Mouse (Mus musculus): Measurements from ENCODE around the gene Cbarp. TPM values are rescaled to one million over a fixed set of nuclear protein-coding genes. Genes with fewer than 3 reads are reported as not detected.
A peak's percentile ranks its signal among the peaks of the same experiment; 100 is the strongest.

The Cbarp gene
- total and polyA plus RNA-seq, 3 experiments = 0.19 to 2.4 (median 2.3) TPM

DNA sequence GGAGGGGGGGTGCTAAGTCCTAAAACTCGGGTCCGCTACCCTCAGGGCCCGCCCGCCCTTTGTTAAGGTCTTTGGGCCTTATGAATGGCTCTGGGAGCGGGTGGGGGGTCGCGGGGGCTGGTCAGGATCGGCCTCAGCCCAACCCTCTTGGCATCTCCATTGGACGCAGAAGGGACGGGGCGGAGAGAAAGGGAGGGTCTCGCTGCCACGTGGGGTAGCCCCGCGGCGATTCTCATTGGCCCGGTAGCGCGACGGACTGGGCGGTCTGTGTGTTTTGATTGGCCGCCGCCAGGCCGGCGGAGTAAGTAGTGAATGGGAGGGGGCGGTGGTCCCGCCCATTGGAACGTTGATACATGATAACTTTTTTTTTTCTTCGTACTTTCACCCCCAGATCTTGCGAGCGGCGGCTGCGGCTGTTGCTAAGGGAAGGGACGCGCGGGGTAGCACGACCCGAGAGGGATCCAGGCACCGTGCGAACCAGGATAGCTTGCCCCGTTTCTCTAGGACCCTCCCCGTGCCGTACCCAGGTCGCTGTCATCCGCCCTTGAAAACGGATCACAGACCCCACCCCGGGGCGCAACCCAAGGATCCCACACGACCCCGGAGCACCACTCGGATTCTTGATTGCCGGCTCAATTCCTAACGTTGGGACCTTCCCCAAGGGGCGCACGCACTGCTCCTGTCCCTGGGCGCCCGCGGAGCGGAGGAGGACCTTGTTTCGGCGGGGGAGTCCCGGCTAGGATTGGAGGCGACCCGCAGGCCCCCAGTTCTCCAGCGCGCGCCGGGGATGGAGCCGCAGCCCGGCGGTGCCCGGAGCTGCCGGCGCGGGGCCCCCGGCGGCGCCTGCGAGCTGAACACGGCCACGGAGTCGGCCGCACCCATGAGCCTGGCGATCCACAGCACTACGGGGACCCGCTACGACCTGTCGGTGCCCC is 8.9 kb upstream of the Cbarp start:
- Histone ChIP-seq H3K4me2 (ENCODE audit: insufficient read depth, low read depth, poor library complexity, severe bottlenecking) (peak overlapping the region; percentile 18), H3K9me3 (replicated peaks; ENCODE audit: low read length) (no peaks in the 10 kb centered on the region), H3K9ac (ENCODE audit: insufficient read depth, low read depth) (peak overlapping the region; percentile 95), H3K4me3 (replicated peaks in 1 of 3; ENCODE audit: low read depth in 2 of 3, low read length in 2 of 3, poor library complexity in 1 of 3) (peak overlapping the region; percentile 81 to 91 (median 82)), H3K79me2 (replicated peaks; ENCODE audit: control insufficient read depth, extremely low read depth, insufficient read depth, poor library complexity, severe bottlenecking) (peaks cover 15% of the 10 kb centered on the region), H3K36me3 (replicated peaks in 1 of 2; ENCODE audit: control insufficient read depth in 1 of 2, insufficient read depth in 1 of 2, low read length in 1 of 2) (peaks cover 35 to 49% of the 10 kb centered on the region in 2 experiments), H3K27me3 (replicated peaks) (no peaks in the 10 kb centered on the region), H3K27ac (ENCODE audit: insufficient read depth, low read depth) (peak overlapping the region; percentile 96), H3K4me1 (ENCODE audit: control insufficient read depth in 1 of 2, insufficient read depth in 2 of 2) (peaks cover 36 to 50% of the 10 kb centered on the region in 2 experiments)
- DNase-seq (ENCODE audit: extremely low read depth) = peak; percentile 96
- in situ Hi-C loops (cut with MboI; ENCODE audit: low pct_ligation_motif_present, low pct_unique_long_range_greater_than_20kb, low sequenced_read_pairs) = no loop called here
- TF ChIP-seq MEF2A (IDR thresholded peaks at IDR 0.05; ENCODE audit: borderline replicate concordance, low read depth, low read length) (no peak), POLR2A (IDR thresholded peaks at IDR 0.05; ENCODE audit: low read depth, low read length) (peak; percentile 45; the same call in 1 of the 2 replicates), BHLHE40 (IDR thresholded peaks at IDR 0.05; ENCODE audit: low read depth, low read length) (peak; percentile 4), TBP (conservative IDR thresholded peaks at IDR 0.05; ENCODE audit: low read depth, low read length) (0 out of 2 replicates have a peak, but pooled peaks have one; percentile 59), CHD1 (IDR thresholded peaks at IDR 0.05; ENCODE audit: low read depth, low read length) (peak; percentile 68; the same call in 1 of the 2 replicates), JUN (IDR thresholded peaks at IDR 0.05; ENCODE audit: insufficient read depth, low read depth, low read length) (no peak), RAD21 (IDR thresholded peaks at IDR 0.05; ENCODE audit: low read depth, low read length) (no peak), UBTF (IDR thresholded peaks at IDR 0.05; ENCODE audit: low read depth, low read length) (0 out of 2 replicates have a peak, but pooled peaks have one; percentile 18), KAT2A (IDR thresholded peaks at IDR 0.05; ENCODE audit: insufficient replicate concordance, low read length) (0 out of 2 replicates have a peak, but pooled peaks have one; percentile 26), USF1 (IDR thresholded peaks at IDR 0.05; ENCODE audit: low read depth, low read length) (peak; percentile 83), ZNF384 (IDR thresholded peaks at IDR 0.05; ENCODE audit: low read depth, low read length) (peak; percentile 89), CHD2 (IDR thresholded peaks at IDR 0.05; ENCODE audit: low read length) (peak; percentile 57; the same call in 1 of the 2 replicates), MXI1 (IDR thresholded peaks at IDR 0.05; ENCODE audit: low read depth, low read length) (peak; percentile 48), SIN3A (IDR thresholded peaks at IDR 0.05; ENCODE audit: low read length) (peak; percentile 83; the same call in 1 of the 2 replicates), E2F4 (IDR thresholded peaks at IDR 0.05; ENCODE audit: insufficient replicate concordance, low read depth, low read length) (no peak), MAFK (IDR thresholded peaks at IDR 0.05; ENCODE audit: insufficient replicate concordance, low read length) (0 out of 2 replicates have a peak, but pooled peaks have one; percentile 17), MAX (IDR thresholded peaks at IDR 0.05; ENCODE audit: low read length) (peak; percentile 53; the same call in 1 of the 2 replicates), MAZ (IDR thresholded peaks at IDR 0.05; ENCODE audit: low read depth, low read length) (0 out of 2 replicates have a peak, but pooled peaks have one; percentile 61), ZMIZ1 (IDR thresholded peaks at IDR 0.05; ENCODE audit: low read depth, low read length) (no peak), NELFE (IDR thresholded peaks at IDR 0.05; ENCODE audit: low read depth, low read length) (peak; percentile 63; the same call in 1 of the 2 replicates), USF2 (conservative IDR thresholded peaks at IDR 0.05; ENCODE audit: low read depth, low read length) (peak; percentile 42)
- dilution Hi-C loops (cut with MboI; ENCODE audit: extremely low pct_ligation_motif_present, extremely low pct_unique_long_range_greater_than_20kb, low sequenced_read_pairs) = no loop called here
